12 mouse cellular contexts compared by ENCODE assay signal in the genomic region with DNA sequence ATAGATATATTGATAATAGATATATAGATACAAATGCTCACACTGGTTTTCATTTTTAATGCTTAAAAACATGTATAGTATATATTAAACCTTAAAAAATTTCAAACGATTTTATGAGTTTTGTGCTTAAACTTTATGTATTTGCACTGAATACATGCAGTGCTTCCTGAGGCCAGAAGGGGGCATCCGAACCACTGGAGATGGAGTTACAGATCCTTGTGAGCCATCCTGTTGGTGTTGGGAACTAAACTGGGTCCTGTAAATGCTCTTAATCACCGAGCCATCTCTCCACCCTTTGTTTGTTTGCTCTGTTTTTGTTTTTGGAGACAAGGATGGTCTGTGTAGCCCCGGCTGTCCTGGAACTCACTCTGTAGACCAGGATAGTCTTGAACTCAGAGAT. TPM values are rescaled to one million over a fixed set of nuclear protein-coding genes. Genes with fewer than 3 reads are reported as not detected.
DNase-seq lines count a peak whose midpoint lies in the region; ATAC-seq and TF ChIP-seq lines count a peak whose summit lies in the region.
"Had no signal": no experiment of that assay in that cellular context is flagged by ENCODE, and none has a peak within 500 bp of the region (broad histone marks: within the 10 kb centered on the region; RNA-seq: fewer than 3 reads in every experiment).

No protein-coding gene starts in this region.

- DNase-seq in heart, adult 11 months: peak; percentile 61
- no peak for DNase-seq in heart, adult 9 months (ENCODE audit: low spot score in 2 of 2)
- DNase-seq in lung, adult 2 months: no peak
- no peak for DNase-seq in lung, postnatal 14 days
- peak; percentile 52 for DNase-seq in ES-CJ7 (ENCODE audit: low read depth, low spot score)
- DNase-seq in adrenal gland, postnatal 10 days: no peak
- no peak for DNase-seq in ovary, postnatal 14 days (ENCODE audit: low spot score)
- DNase-seq: heart, postnatal 4 days; kidney, adult 8-10 months; layer of hippocampus, adult 9-11 months; lung, postnatal 4 days had no signal

- TF ChIP-seq CTCF in lung, adult 2 months (IDR thresholded peaks at IDR 0.05; ENCODE audit: insufficient read depth, low read length): peak; percentile 38

- H3K4me1 ChIP-seq in lung, adult 2 months (ENCODE audit: control insufficient read depth, insufficient read depth, low read length): peaks cover 8% of the 10 kb centered on the region

- TF ChIP-seq POLR2A in lung, adult 2 months (IDR thresholded peaks at IDR 0.05; ENCODE audit: borderline replicate concordance, extremely low read depth, low read depth, low read length): no peak

- no peak overlapping the region for H3K4me3 ChIP-seq in lung, adult 2 months (replicated peaks; ENCODE audit: extremely low read depth, low read depth, low read length)

- WGBS in lung, adult 2 months: 78% methylated on average over 4 of the region's 4 CpGs

- ATAC-seq in erythroid progenitor cell, adult 5-6 weeks (replicated peaks; ENCODE audit: low FRiP score, poor library complexity, severe bottlenecking): 0 out of 2 replicates have a peak, but pooled peaks have one; percentile 44

RNA-seq across cellular contexts. Expression of a gene that starts 4.5 kb away (rescaled TPM):
- 103 and 141 TPM in 2 replicates for polyA plus RNA-seq in lung, adult 2 months (2012; rRNA removed)
- 0.72 TPM in 1 of 2 replicates, not detected in the other for total RNA-seq in erythroid progenitor cell, adult 5-6 weeks (2015; ENCODE audit: low replicate concordance)
- total RNA-seq in erythroid progenitor cell, adult 5-6 weeks (2017; ENCODE audit: low replicate concordance): 0.39 and 0.61 TPM in 2 replicates
- 10 to 100 TPM; 54.1 to 67.5 TPM for total RNA-seq in adrenal gland, postnatal 10 days (2021)

RNA-seq across cellular contexts. Expression of a gene that starts 17.7 kb away (rescaled TPM):
- polyA plus RNA-seq in lung, adult 2 months (2012; rRNA removed): 57.7 and 62.4 TPM in 2 replicates
- 2.5 and 2.9 TPM in 2 replicates for total RNA-seq in erythroid progenitor cell, adult 5-6 weeks (2015; ENCODE audit: low replicate concordance)
- total RNA-seq in erythroid progenitor cell, adult 5-6 weeks (2017; ENCODE audit: low replicate concordance): 2.1 and 3.7 TPM in 2 replicates
- 10 to 100 TPM; 26.6 to 29.5 TPM for total RNA-seq in adrenal gland, postnatal 10 days (2021)

RNA-seq across cellular contexts. Expression of a gene that starts 41.3 kb away (rescaled TPM):
- polyA plus RNA-seq in lung, adult 2 months (2012; rRNA removed): 0.10 and 0.11 TPM in 2 replicates
- total RNA-seq in erythroid progenitor cell, adult 5-6 weeks (2015; ENCODE audit: low replicate concordance): not detected in 2 replicates
- total RNA-seq in erythroid progenitor cell, adult 5-6 weeks (2017; ENCODE audit: low replicate concordance): not detected in 2 replicates
- 10 to 100 TPM in 1 of 2 experiments, 1 to 10 TPM in 1; 6.9 to 12.7 TPM for total RNA-seq in adrenal gland, postnatal 10 days (2021)

Comparison
In these comparisons a context has a peak if more than half of its experiments do, and no peak if none do; other contexts are left out.
1. DNase-seq: peak in heart, adult 11 months (single experiment) and ES-CJ7 (single experiment); none in heart, adult 9 months (0 of 2), lung, adult 2 months (single experiment), lung, postnatal 14 days (single experiment), adrenal gland, postnatal 10 days (single experiment) and ovary, postnatal 14 days (single experiment).
2. RNA of a gene that starts 4.5 kb away (total RNA-seq): 54.1 to 67.5 TPM in adrenal gland, postnatal 10 days; 0.39 to 0.72 TPM in erythroid progenitor cell, adult 5-6 weeks; every median in the first group is over 10 times any median in the second.
3. RNA of a gene that starts 17.7 kb away (total RNA-seq): 26.6 to 29.5 TPM in adrenal gland, postnatal 10 days; 2.1 to 3.7 TPM in erythroid progenitor cell, adult 5-6 weeks; every median in the first group is over 4 times any median in the second.
4. RNA of a gene that starts 41.3 kb away (total RNA-seq): 6.9 to 12.7 TPM in adrenal gland, postnatal 10 days; not detected in erythroid progenitor cell, adult 5-6 weeks; every median in the first group is over 4 times any median in the second.